10 mouse cellular contexts compared by ENCODE assay signal in the genomic region with DNA sequence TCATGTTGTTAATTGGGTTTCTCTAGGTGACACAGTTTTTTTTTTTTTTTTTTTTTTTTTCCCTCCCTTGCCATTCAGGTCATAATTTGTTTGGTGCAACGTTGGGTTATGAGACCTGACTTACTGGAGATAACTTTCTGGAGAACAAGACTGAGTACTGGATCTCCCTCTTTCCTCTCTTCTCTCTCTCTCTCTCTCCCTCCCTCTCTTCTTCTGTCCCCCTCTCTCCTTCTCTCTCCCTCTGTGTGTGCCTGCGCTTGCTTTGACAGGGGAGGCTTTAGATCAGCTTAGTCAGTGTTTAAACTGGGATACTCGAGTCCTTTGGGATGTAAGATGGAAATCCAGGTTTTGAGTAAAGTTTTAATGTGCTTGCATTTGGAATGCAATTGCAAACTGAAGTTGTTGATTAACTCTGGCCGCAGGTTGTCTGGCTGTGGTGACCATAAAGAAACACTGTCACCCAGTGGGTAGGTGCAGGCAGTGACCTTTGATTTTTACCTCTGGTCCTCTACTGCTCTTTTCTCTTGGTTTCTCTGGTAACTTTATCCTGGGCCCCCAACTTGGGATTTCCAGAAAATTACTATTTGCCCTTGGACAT. TPM values are rescaled to one million over a fixed set of nuclear protein-coding genes. Genes with fewer than 3 reads are reported as not detected.
DNase-seq lines count a peak whose midpoint lies in the region; ATAC-seq lines count a peak whose summit lies in the region.
"Had no signal": no experiment of that assay in that cellular context is flagged by ENCODE, and none has a peak within 500 bp of the region (broad histone marks: within the 10 kb centered on the region; RNA-seq: fewer than 3 reads in every experiment).

No protein-coding gene starts in this region.

- peak overlapping the region; percentile 92 for H3K4me3 ChIP-seq in heart, embryonic 11.5 days (ENCODE audit: low read depth, low read length)
- peak overlapping the region; percentile 83 for H3K4me3 ChIP-seq in embryonic facial prominence, embryonic 14.5 days (ENCODE audit: low read depth, low read length)
- peak overlapping the region; percentile 89 for H3K4me3 ChIP-seq in midbrain, embryonic 14.5 days (replicated peaks; ENCODE audit: low read depth, low read length)

- no peak for ATAC-seq in heart, embryonic 11.5 days (replicated peaks; ENCODE audit: insufficient number of reproducible peaks, low FRiP score, low TSS enrichment)
- ATAC-seq in embryonic facial prominence, embryonic 14.5 days (ENCODE audit: low read depth), result no peak
- no peak for ATAC-seq in midbrain, embryonic 14.5 days (ENCODE audit: low FRiP score, low TSS enrichment)

- H3K9ac ChIP-seq in heart, embryonic 11.5 days (ENCODE audit: low read depth, low read length), result peak overlapping the region; percentile 90; the same call in 1 of the 2 replicates
- peak overlapping the region; percentile 83; the same call in 1 of the 2 replicates for H3K9ac ChIP-seq in embryonic facial prominence, embryonic 14.5 days (ENCODE audit: low read depth, low read length)
- no peak overlapping the region for H3K9ac ChIP-seq in midbrain, embryonic 14.5 days (replicated peaks; ENCODE audit: low read length)

- no peaks in the 10 kb centered on the region for H3K9me3 ChIP-seq in heart, embryonic 11.5 days (replicated peaks; ENCODE audit: control insufficient read depth, low read length)
- no peaks in the 10 kb centered on the region for H3K9me3 ChIP-seq in embryonic facial prominence, embryonic 14.5 days (ENCODE audit: control insufficient read depth, low read length)
- H3K9me3 ChIP-seq in midbrain, embryonic 14.5 days (ENCODE audit: control insufficient read depth, low read length), result no peaks in the 10 kb centered on the region

- H3K27ac ChIP-seq in heart, embryonic 11.5 days (ENCODE audit: low read depth, low read length), result no peak overlapping the region
- no peak overlapping the region for H3K27ac ChIP-seq in embryonic facial prominence, embryonic 14.5 days (replicated peaks; ENCODE audit: low read depth, low read length)
- H3K27ac ChIP-seq in midbrain, embryonic 14.5 days (replicated peaks; ENCODE audit: low read depth, low read length), result no peak overlapping the region

- H3K27me3 ChIP-seq in heart, embryonic 11.5 days (ENCODE audit: control insufficient read depth, insufficient read depth, low read length), result no peaks in the 10 kb centered on the region
- H3K27me3 ChIP-seq in embryonic facial prominence, embryonic 14.5 days (replicated peaks; ENCODE audit: control insufficient read depth, insufficient read depth, low read length), result no peaks in the 10 kb centered on the region
- no peaks in the 10 kb centered on the region for H3K27me3 ChIP-seq in midbrain, embryonic 14.5 days (ENCODE audit: control insufficient read depth, insufficient read depth, low read length)

- no peaks in the 10 kb centered on the region for H3K36me3 ChIP-seq in heart, embryonic 11.5 days (ENCODE audit: control insufficient read depth, insufficient read depth, low read length)
- H3K36me3 ChIP-seq in embryonic facial prominence, embryonic 14.5 days (ENCODE audit: control insufficient read depth, insufficient read depth, low read length), result peaks cover 9% of the 10 kb centered on the region; the same call in 1 of the 2 replicates
- no peaks in the 10 kb centered on the region for H3K36me3 ChIP-seq in midbrain, embryonic 14.5 days (ENCODE audit: control insufficient read depth, insufficient read depth, low read length)

- 43% methylated on average over 4 of the region's 4 CpGs for WGBS in heart, embryonic 11.5 days (ENCODE audit: insufficient replicate concordance)
- 24% methylated on average over 4 of the region's 4 CpGs for WGBS in embryonic facial prominence, embryonic 14.5 days
- 55% methylated on average over 4 of the region's 4 CpGs for WGBS in midbrain, embryonic 14.5 days

- H3K4me2 ChIP-seq in heart, embryonic 11.5 days, result peak overlapping the region; percentile 76
- H3K4me2 ChIP-seq in embryonic facial prominence, embryonic 14.5 days (ENCODE audit: low read depth, low read length), result peak overlapping the region; percentile 83
- H3K4me2 ChIP-seq in midbrain, embryonic 14.5 days (ENCODE audit: low read length), result peak overlapping the region; percentile 88

- no peak for DNase-seq in heart, adult 18-20 months
- DNase-seq in embryonic facial prominence, embryonic 14.5 days (ENCODE audit: low spot score), result no peak
- DNase-seq in kidney, adult 9 months, result peak; percentile 78
- DNase-seq in midbrain, embryonic 14.5 days, result no peak
- no peak for DNase-seq in ovary, postnatal 10 days (ENCODE audit: low spot score)
- DNase-seq in frontal cortex, postnatal 25 days (ENCODE audit: low spot score in 2 of 2), result no peak
- no peak for DNase-seq in thymus, postnatal 0 days (ENCODE audit: low spot score)
- DNase-seq: cerebellum, adult 11 months had no signal

- H3K4me1 ChIP-seq in heart, embryonic 11.5 days (ENCODE audit: control insufficient read depth, insufficient read depth, low read length), result peaks cover 10% of the 10 kb centered on the region
- peaks cover 10% of the 10 kb centered on the region for H3K4me1 ChIP-seq in embryonic facial prominence, embryonic 14.5 days (ENCODE audit: control insufficient read depth, insufficient read depth, low read length)
- peaks cover 26% of the 10 kb centered on the region for H3K4me1 ChIP-seq in midbrain, embryonic 14.5 days (ENCODE audit: control insufficient read depth, insufficient read depth, low read length)

RNA-seq across cellular contexts. Expression of a gene that starts 1.7 kb away (rescaled TPM):
- polyA plus RNA-seq in heart, embryonic 11.5 days (2014; fragmentation: Nextera tagmentation; extraction: Ambion mirVana), result 15.1 and 16.1 TPM in 2 replicates
- 10 to 100 TPM; 41.3 to 48.0 TPM for total RNA-seq in heart, adult 18-20 months (2021)
- polyA plus RNA-seq in embryonic facial prominence, embryonic 14.5 days (2014; fragmentation: Nextera tagmentation; extraction: Ambion mirVana), result 17.2 and 18.3 TPM in 2 replicates
- polyA plus RNA-seq in midbrain, embryonic 14.5 days (2014; fragmentation: Nextera tagmentation; extraction: Ambion mirVana), result 18.5 and 20.4 TPM in 2 replicates
- polyA plus RNA-seq in thymus, postnatal 0 days (2015; fragmentation: Nextera tagmentation; extraction: Ambion mirVana), result 6.3 and 6.6 TPM in 2 replicates

RNA-seq across cellular contexts. Expression of a gene that starts 24.5 kb away (rescaled TPM):
- 7.4 and 8.6 TPM in 2 replicates for polyA plus RNA-seq in heart, embryonic 11.5 days (2014; fragmentation: Nextera tagmentation; extraction: Ambion mirVana)
- 1 to 10 TPM; 5.9 to 6.1 TPM for total RNA-seq in heart, adult 18-20 months (2021)
- 9.2 and 9.5 TPM in 2 replicates for polyA plus RNA-seq in embryonic facial prominence, embryonic 14.5 days (2014; fragmentation: Nextera tagmentation; extraction: Ambion mirVana)
- polyA plus RNA-seq in midbrain, embryonic 14.5 days (2014; fragmentation: Nextera tagmentation; extraction: Ambion mirVana), result 8.5 and 9.2 TPM in 2 replicates
- polyA plus RNA-seq in thymus, postnatal 0 days (2015; fragmentation: Nextera tagmentation; extraction: Ambion mirVana), result 2.0 and 2.7 TPM in 2 replicates

RNA-seq across cellular contexts. Expression of a gene that starts 31.6 kb away (rescaled TPM):
- polyA plus RNA-seq in heart, embryonic 11.5 days (2014; fragmentation: Nextera tagmentation; extraction: Ambion mirVana), result not detected in 2 replicates
- not detected for total RNA-seq in heart, adult 18-20 months (2021)
- polyA plus RNA-seq in embryonic facial prominence, embryonic 14.5 days (2014; fragmentation: Nextera tagmentation; extraction: Ambion mirVana), result 1.1 and 2.7 TPM in 2 replicates
- polyA plus RNA-seq in midbrain, embryonic 14.5 days (2014; fragmentation: Nextera tagmentation; extraction: Ambion mirVana), result not detected in 2 replicates
- not detected in 2 replicates for polyA plus RNA-seq in thymus, postnatal 0 days (2015; fragmentation: Nextera tagmentation; extraction: Ambion mirVana)
- polyA plus RNA-seq: macrophage had no signal

RNA-seq across cellular contexts. Expression of a gene that starts 39.2 kb away (rescaled TPM):
- 684 and 701 TPM in 2 replicates for polyA plus RNA-seq in heart, embryonic 11.5 days (2014; fragmentation: Nextera tagmentation; extraction: Ambion mirVana)
- total RNA-seq in heart, adult 18-20 months (2021), result 100 to 1,000 TPM; 226 to 256 TPM
- polyA plus RNA-seq in embryonic facial prominence, embryonic 14.5 days (2014; fragmentation: Nextera tagmentation; extraction: Ambion mirVana), result 706 and 727 TPM in 2 replicates
- polyA plus RNA-seq in midbrain, embryonic 14.5 days (2014; fragmentation: Nextera tagmentation; extraction: Ambion mirVana), result 744 and 849 TPM in 2 replicates
- 741 and 749 TPM in 2 replicates for polyA plus RNA-seq in thymus, postnatal 0 days (2015; fragmentation: Nextera tagmentation; extraction: Ambion mirVana)

RNA-seq across cellular contexts. Expression of a gene that starts 45.4 kb away (rescaled TPM):
- polyA plus RNA-seq in heart, embryonic 11.5 days (2014; fragmentation: Nextera tagmentation; extraction: Ambion mirVana), result 0.84 TPM in 1 of 2 replicates, not detected in the other
- not detected for total RNA-seq in heart, adult 18-20 months (2021)
- 0.53 and 0.84 TPM in 2 replicates for polyA plus RNA-seq in embryonic facial prominence, embryonic 14.5 days (2014; fragmentation: Nextera tagmentation; extraction: Ambion mirVana)
- polyA plus RNA-seq in midbrain, embryonic 14.5 days (2014; fragmentation: Nextera tagmentation; extraction: Ambion mirVana), result 0.42 and 0.64 TPM in 2 replicates
- 0.31 TPM in 1 of 2 replicates, not detected in the other for polyA plus RNA-seq in thymus, postnatal 0 days (2015; fragmentation: Nextera tagmentation; extraction: Ambion mirVana)
- polyA plus RNA-seq: macrophage had no signal
